Mouse (Mus musculus) megakaryocyte, embryonic 14.5 days (primary cell): ENCODE measurements around the gene Olfr106-ps.

Source experiments
- FLI1 ChIP-seq: IDR thresholded peaks from 2 replicates; pipeline ENCODE4 v1.6.1; 2012; ENCODE audit warnings: low read length, inconsistent platforms, mixed read lengths
- GATA1 ChIP-seq: IDR thresholded peaks from 3 replicates; pipeline ENCODE4 v1.6.1; 2012; ENCODE audit warnings: mixed read lengths, low read length, inconsistent platforms, borderline replicate concordance

DNA sequence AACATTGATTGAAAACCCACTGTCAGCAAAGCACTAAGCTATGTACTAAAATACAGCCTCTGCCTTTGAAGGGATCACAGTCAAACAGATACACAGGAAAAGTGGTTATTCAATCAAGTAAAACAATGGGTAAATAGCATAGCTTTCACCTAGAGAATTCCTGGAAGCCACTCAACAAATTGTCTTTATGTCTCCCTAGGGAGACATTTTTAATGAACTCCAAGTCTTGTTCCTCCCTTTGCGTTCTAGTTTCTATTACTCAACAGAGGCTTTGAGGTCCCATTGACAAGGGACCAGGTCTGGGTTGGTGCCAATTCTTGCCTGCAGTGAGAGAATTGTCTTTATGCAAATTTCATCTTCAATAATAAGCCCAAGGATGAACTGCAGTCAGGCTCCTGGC, 55.0 kb downstream of the Olfr106-ps start, which contains the start of gene Olfr108:
- TF ChIP-seq GATA1 (no peak), FLI1 (no peak)
